Mouse (Mus musculus): ENCODE results near the gene Muc20. TPM values are rescaled to one million over a fixed set of nuclear protein-coding genes. Genes with fewer than 3 reads are reported as not detected.

Gene Muc20
- total and polyA plus RNA-seq, 2 experiments from 2014 or later, result 0.22 TPM; not detected in 1

DNA sequence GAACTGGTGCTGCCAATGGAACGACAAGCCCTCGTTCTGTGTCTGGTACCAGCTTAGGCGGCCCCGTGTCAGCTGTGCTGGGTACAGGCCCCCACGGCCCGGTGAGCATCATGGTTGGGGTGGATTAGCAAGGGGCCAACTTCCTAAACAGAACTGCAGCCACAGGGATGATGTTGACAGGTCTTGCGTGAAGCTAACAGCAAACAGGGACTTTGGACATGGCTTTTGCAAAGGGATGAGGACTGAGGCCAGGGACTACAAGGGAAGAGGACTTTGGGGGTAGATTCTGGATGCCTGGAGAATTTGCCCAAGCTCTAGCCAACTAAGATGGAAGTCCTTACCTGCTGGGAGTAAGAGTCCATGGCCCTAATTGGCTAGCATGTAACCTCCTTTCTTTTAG is 30.3 kb downstream of the Muc20 start:
- H3K4me2 ChIP-seq (ENCODE audit: low read depth, low read length, poor library complexity, severe bottlenecking), result no peak overlapping the region
- no peak overlapping the region for H3K4me3 ChIP-seq (ENCODE audit: low read depth, low read length)
- no peaks in the 10 kb centered on the region for H3K9me3 ChIP-seq (ENCODE audit: low read length)
- no peaks in the 10 kb centered on the region for H3K27me3 ChIP-seq (ENCODE audit: insufficient read depth, low read length)
- H3K27ac ChIP-seq (ENCODE audit: low read depth, low read length), result no peak overlapping the region
- no peak for ATAC-seq (ENCODE audit: low FRiP score)
- DNase-seq (ENCODE audit: low spot score), result no peak
- no peaks in the 10 kb centered on the region for H3K36me3 ChIP-seq (ENCODE audit: insufficient read depth, low read length)
- TF ChIP-seq CTCF (IDR thresholded peaks at IDR 0.05), result no peak
- 95% methylated on average over 7 of the region's 7 CpGs for WGBS
- H3K4me1 ChIP-seq (ENCODE audit: insufficient read depth, low read length), result no peaks in the 10 kb centered on the region
- H3K9ac ChIP-seq (replicated peaks; ENCODE audit: low read length, poor library complexity, severe bottlenecking), result no peak overlapping the region

DNA sequence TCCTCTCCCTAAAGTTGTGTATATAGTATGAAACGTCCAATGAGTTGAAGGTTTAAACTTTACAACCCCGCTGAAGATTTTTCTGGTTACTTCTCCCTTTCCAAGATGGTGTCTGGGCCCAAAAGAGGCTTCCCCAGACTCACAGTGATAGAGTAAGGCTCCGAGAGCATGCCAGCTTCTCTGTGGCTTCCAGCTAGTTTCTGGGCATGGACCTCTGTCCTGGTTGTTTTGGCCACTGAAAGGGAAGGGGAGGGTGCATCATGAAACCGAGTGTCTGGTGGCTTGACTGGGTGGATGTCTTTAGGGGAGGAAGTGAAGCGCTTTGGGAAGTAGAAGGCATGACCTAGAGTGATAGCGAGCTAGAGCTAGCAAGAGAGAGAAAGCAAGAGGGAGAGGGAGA is 32.3 kb downstream of the Muc20 start:
- no peak overlapping the region for H3K4me3 ChIP-seq (ENCODE audit: low read depth, low read length)
- ATAC-seq (ENCODE audit: low FRiP score), result no peak
- no peaks in the 10 kb centered on the region for H3K27me3 ChIP-seq (ENCODE audit: insufficient read depth, low read length)
- no peak overlapping the region for H3K9ac ChIP-seq (replicated peaks; ENCODE audit: low read length, poor library complexity, severe bottlenecking)
- no peak for DNase-seq (ENCODE audit: low spot score)
- H3K36me3 ChIP-seq (ENCODE audit: insufficient read depth, low read length), result no peaks in the 10 kb centered on the region
- no peak overlapping the region for H3K4me2 ChIP-seq (ENCODE audit: low read depth, low read length, poor library complexity, severe bottlenecking)
- WGBS, result 73% methylated on average over 6 of the region's 6 CpGs
- no peak overlapping the region for H3K27ac ChIP-seq (ENCODE audit: low read depth, low read length)
- H3K9me3 ChIP-seq (ENCODE audit: low read length), result no peaks in the 10 kb centered on the region
- TF ChIP-seq CTCF (IDR thresholded peaks at IDR 0.05), result no peak
- no peaks in the 10 kb centered on the region for H3K4me1 ChIP-seq (ENCODE audit: insufficient read depth, low read length)

DNA sequence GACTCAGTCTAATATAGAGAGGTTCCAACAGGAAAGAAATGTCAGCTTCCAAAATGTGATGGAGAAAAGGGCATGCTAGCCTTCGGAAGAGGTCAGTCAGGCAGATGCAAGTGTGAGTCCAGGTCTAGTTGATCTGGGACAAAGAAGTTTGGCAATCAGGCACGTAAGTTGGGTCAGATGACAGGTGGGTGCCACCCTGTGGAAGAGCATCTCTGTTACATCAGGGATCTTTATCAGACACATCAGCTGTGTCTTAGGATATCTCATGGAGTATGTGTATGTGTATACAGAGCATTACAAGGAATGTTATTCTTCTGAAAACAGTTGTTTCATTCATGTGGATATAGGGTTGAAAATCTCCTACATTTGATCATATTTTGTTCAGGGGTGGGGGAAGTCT is 32.7 kb downstream of the Muc20 start:
- 84% methylated on average over 2 of the region's 2 CpGs for WGBS
- H3K9me3 ChIP-seq (ENCODE audit: low read length), result no peaks in the 10 kb centered on the region
- no peak overlapping the region for H3K9ac ChIP-seq (replicated peaks; ENCODE audit: low read length, poor library complexity, severe bottlenecking)
- no peak overlapping the region for H3K4me3 ChIP-seq (ENCODE audit: low read depth, low read length)
- ATAC-seq (ENCODE audit: low FRiP score) (no peak), DNase-seq (ENCODE audit: low spot score) (no peak)
- H3K4me1 ChIP-seq (ENCODE audit: insufficient read depth, low read length), result no peaks in the 10 kb centered on the region
- H3K27ac ChIP-seq (ENCODE audit: low read depth, low read length), result no peak overlapping the region
- H3K4me2 ChIP-seq (ENCODE audit: low read depth, low read length, poor library complexity, severe bottlenecking), result no peak overlapping the region
- no peak for TF ChIP-seq CTCF (IDR thresholded peaks at IDR 0.05)
- no peaks in the 10 kb centered on the region for H3K36me3 ChIP-seq (ENCODE audit: insufficient read depth, low read length)
- H3K27me3 ChIP-seq (ENCODE audit: insufficient read depth, low read length), result no peaks in the 10 kb centered on the region

DNA sequence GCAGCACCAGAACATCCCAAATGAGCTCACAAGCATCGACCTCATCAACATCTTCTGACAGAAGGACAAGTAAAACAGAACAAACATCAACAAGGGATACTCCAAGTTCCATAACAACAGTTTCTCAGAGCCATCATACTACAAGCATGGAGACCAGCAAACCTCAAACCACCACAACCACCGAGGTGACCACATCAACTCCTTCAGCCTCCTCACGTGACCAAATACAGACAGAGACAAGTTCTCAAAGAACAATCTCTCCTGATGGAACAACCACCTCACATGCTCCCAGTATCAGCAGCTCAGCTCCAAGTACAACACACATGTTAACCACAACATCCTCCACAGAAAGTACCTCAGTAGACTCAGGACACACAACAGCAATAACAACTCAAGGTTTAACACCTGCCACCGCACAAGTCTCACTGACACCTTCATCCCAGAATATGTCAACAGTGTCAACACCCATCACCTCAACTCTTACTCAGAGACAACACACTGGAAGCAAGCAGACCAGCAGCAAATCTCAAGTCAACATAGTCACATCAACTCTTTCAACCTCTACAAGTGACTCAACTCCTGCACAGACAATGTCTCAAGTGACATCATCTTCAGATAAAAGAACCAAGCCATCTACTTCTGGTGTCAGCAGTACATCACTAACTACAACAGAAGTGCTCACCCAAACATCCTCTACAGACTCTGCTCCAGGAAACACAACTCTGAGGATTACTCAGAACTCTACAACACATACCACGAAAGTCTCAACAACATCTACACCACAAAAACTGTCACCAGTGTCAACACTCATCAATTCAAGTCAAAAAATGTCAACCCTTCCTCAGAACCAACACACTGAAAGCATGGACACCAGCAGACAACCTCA is 46.8 kb downstream of the Muc20 start:
- TF ChIP-seq CTCF (IDR thresholded peaks at IDR 0.05), result no peak
- WGBS, result 94% methylated on average over 5 of the region's 5 CpGs
- DNase-seq (ENCODE audit: low spot score) (no peak), ATAC-seq (ENCODE audit: low FRiP score) (no peak)
- Histone ChIP-seq H3K4me3 (ENCODE audit: low read depth, low read length) (no peak overlapping the region), H3K27ac (ENCODE audit: low read depth, low read length) (no peak overlapping the region), H3K9me3 (ENCODE audit: low read length) (no peaks in the 10 kb centered on the region), H3K4me2 (ENCODE audit: low read depth, low read length, poor library complexity, severe bottlenecking) (no peak overlapping the region), H3K4me1 (ENCODE audit: insufficient read depth, low read length) (no peaks in the 10 kb centered on the region), H3K27me3 (ENCODE audit: insufficient read depth, low read length) (no peaks in the 10 kb centered on the region), H3K36me3 (ENCODE audit: insufficient read depth, low read length) (no peaks in the 10 kb centered on the region), H3K9ac (replicated peaks; ENCODE audit: low read length, poor library complexity, severe bottlenecking) (no peak overlapping the region)

DNA sequence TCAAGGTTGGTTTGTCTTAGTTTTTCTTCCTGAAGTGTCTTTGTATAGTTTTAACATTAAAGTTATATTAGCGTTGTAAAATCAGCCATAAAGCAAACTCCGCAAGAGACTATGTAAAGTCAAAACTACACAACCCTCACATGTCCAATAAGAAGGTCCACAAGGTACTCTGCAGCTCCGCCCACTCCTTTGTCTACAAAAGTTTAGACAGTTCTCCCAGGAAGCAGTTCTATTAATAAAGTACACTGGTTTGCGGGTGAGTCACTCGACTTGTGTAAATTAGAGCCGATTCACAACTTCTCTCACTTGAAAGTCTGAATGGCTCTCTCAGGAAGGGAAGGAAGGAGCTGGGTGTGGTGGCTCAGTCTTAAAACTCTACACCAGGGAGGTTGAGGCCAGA is 51.4 kb downstream of the Muc20 start:
- Histone ChIP-seq H3K4me3 (ENCODE audit: low read depth, low read length) (no peak overlapping the region), H3K4me2 (ENCODE audit: low read depth, low read length, poor library complexity, severe bottlenecking) (no peak overlapping the region), H3K27me3 (ENCODE audit: insufficient read depth, low read length) (no peaks in the 10 kb centered on the region), H3K4me1 (ENCODE audit: insufficient read depth, low read length) (0 out of 2 replicates have a peak, but pooled peaks cover 2% of the 10 kb centered on the region), H3K27ac (ENCODE audit: low read depth, low read length) (no peak overlapping the region), H3K9me3 (ENCODE audit: low read length) (no peaks in the 10 kb centered on the region), H3K9ac (replicated peaks; ENCODE audit: low read length, poor library complexity, severe bottlenecking) (no peak overlapping the region), H3K36me3 (ENCODE audit: insufficient read depth, low read length) (no peaks in the 10 kb centered on the region)
- ATAC-seq (ENCODE audit: low FRiP score), result no peak
- TF ChIP-seq CTCF (IDR thresholded peaks at IDR 0.05), result no peak
- 75% methylated on average over 6 of the region's 6 CpGs for WGBS
- DNase-seq (ENCODE audit: low spot score), result no peak

DNA sequence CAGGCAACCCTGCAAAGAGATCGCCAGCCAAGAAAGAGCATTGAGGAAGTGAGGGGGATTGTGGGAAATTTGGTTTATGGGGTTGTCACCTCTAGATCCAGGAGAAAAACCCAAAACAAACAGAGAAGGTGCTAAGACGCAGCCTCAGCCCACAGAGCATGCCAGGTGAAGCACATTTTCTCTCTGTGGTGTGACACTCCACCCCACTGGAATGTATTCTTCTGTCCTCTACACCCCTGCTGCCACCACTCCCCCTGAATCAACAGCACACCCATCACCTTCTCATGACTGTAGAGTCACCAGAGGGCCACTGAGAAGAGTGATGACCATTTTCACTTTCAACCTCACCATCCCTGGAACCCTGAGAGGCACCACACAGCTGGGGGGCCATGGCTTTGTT is 54.5 kb downstream of the Muc20 start:
- 86% methylated on average over 2 of the region's 2 CpGs for WGBS
- no peak for TF ChIP-seq CTCF (IDR thresholded peaks at IDR 0.05)
- no peak overlapping the region for H3K9ac ChIP-seq (replicated peaks; ENCODE audit: low read length, poor library complexity, severe bottlenecking)
- ATAC-seq (ENCODE audit: low FRiP score) (no peak), DNase-seq (ENCODE audit: low spot score) (no peak)
- 0 out of 2 replicates have a peak, but pooled peaks cover 2% of the 10 kb centered on the region for H3K4me1 ChIP-seq (ENCODE audit: insufficient read depth, low read length)
- no peak overlapping the region for H3K4me3 ChIP-seq (ENCODE audit: low read depth, low read length)
- no peaks in the 10 kb centered on the region for H3K27me3 ChIP-seq (ENCODE audit: insufficient read depth, low read length)
- no peak overlapping the region for H3K4me2 ChIP-seq (ENCODE audit: low read depth, low read length, poor library complexity, severe bottlenecking)
- H3K9me3 ChIP-seq (ENCODE audit: low read length), result no peaks in the 10 kb centered on the region
- H3K36me3 ChIP-seq (ENCODE audit: insufficient read depth, low read length), result no peaks in the 10 kb centered on the region
- H3K27ac ChIP-seq (ENCODE audit: low read depth, low read length), result no peak overlapping the region

Measured in midbrain, postnatal 0 days (tissue).